Mouse (Mus musculus): Measurements from ENCODE around the gene Umps. TPM values are rescaled to one million over a fixed set of nuclear protein-coding genes. Genes with fewer than 3 reads are reported as not detected.

The Umps gene
- total and polyA plus RNA-seq, 3 experiments = 115 to 173 (median 161) TPM

DNA sequence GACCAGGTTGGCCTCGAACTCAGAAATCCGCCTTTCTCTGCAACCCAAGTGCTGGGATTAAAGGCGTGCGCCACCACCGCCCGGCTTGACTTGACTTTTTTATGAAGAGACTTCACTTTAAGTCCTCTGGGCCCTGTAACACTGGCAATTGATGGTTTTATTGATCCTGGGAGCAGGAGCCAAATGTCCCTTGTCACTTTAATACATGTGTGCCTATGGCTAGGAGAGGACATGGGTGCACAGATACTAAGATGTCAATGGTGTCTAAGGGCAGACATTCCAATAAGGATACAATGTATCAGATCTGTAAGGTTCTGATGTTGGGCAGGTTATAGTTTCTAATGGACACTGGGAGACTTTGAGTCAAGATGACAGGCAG, 31.4 kb downstream of the Umps start:
- no peak overlapping the region for H3K4me2 ChIP-seq (ENCODE audit: insufficient read depth, low read depth, poor library complexity, severe bottlenecking)
- no peaks in the 10 kb centered on the region for H3K79me2 ChIP-seq (replicated peaks; ENCODE audit: control insufficient read depth, extremely low read depth, insufficient read depth, poor library complexity, severe bottlenecking)
- H3K27me3 ChIP-seq (replicated peaks) = peaks cover 32% of the 10 kb centered on the region
- in situ Hi-C loops (cut with MboI; ENCODE audit: low pct_ligation_motif_present, low pct_unique_long_range_greater_than_20kb, low sequenced_read_pairs) = no loop called here
- no peaks in the 10 kb centered on the region for H3K36me3 ChIP-seq (replicated peaks in 1 of 2; ENCODE audit: control insufficient read depth in 1 of 2, insufficient read depth in 1 of 2, low read length in 1 of 2)
- H3K4me1 ChIP-seq (ENCODE audit: control insufficient read depth in 1 of 2, insufficient read depth in 2 of 2) = no peaks in the 10 kb centered on the region
- H3K9ac ChIP-seq (ENCODE audit: insufficient read depth, low read depth) = no peak overlapping the region
- DNase-seq (ENCODE audit: extremely low read depth) = no peak
- H3K9me3 ChIP-seq (replicated peaks; ENCODE audit: low read length) = peaks cover 2% of the 10 kb centered on the region
- TF ChIP-seq BHLHE40 (IDR thresholded peaks at IDR 0.05; ENCODE audit: low read depth, low read length) = no peak
- TF ChIP-seq MAZ (IDR thresholded peaks at IDR 0.05; ENCODE audit: low read depth, low read length) = no peak
- no peak for TF ChIP-seq SIN3A (IDR thresholded peaks at IDR 0.05; ENCODE audit: low read length)
- TF ChIP-seq CHD1 (IDR thresholded peaks at IDR 0.05; ENCODE audit: low read depth, low read length) = no peak
- TF ChIP-seq ZNF384 (IDR thresholded peaks at IDR 0.05; ENCODE audit: low read depth, low read length) = no peak
- no peak for TF ChIP-seq SMC3 (IDR thresholded peaks at IDR 0.05; ENCODE audit: low read depth, low read length)
- no peak for TF ChIP-seq MXI1 (IDR thresholded peaks at IDR 0.05; ENCODE audit: low read depth, low read length)
- TF ChIP-seq ELF1 (IDR thresholded peaks at IDR 0.05; ENCODE audit: low read depth, low read length) = no peak
- no peak for TF ChIP-seq UBTF (IDR thresholded peaks at IDR 0.05; ENCODE audit: low read depth, low read length)
- no peak for TF ChIP-seq ZC3H11A (IDR thresholded peaks at IDR 0.05; ENCODE audit: low read depth, low read length)
- TF ChIP-seq MYC (IDR thresholded peaks at IDR 0.05; ENCODE audit: low read depth, low read length) = no peak
- TF ChIP-seq JUND (conservative IDR thresholded peaks at IDR 0.05; ENCODE audit: low read depth, low read length) = no peak
- TF ChIP-seq PAX5 (IDR thresholded peaks at IDR 0.05; ENCODE audit: low read length) = no peak
- TF ChIP-seq NRF1 (IDR thresholded peaks at IDR 0.05; ENCODE audit: low read depth, low read length) = no peak
- TF ChIP-seq KAT2A (IDR thresholded peaks at IDR 0.05; ENCODE audit: insufficient replicate concordance, low read length) = no peak
- no peak for TF ChIP-seq TCF12 (IDR thresholded peaks at IDR 0.05; ENCODE audit: low read depth, low read length)
- TF ChIP-seq USF1 (IDR thresholded peaks at IDR 0.05; ENCODE audit: low read depth, low read length) = no peak
- no peak for TF ChIP-seq MAX (IDR thresholded peaks at IDR 0.05; ENCODE audit: low read length)
- TF ChIP-seq ZKSCAN1 (IDR thresholded peaks at IDR 0.05; ENCODE audit: borderline replicate concordance, low read depth, low read length) = no peak
- H3K4me3 ChIP-seq (replicated peaks in 1 of 3; ENCODE audit: low read depth in 2 of 3, low read length in 2 of 3, poor library complexity in 1 of 3) = no peak overlapping the region
- dilution Hi-C loops (cut with MboI; ENCODE audit: extremely low pct_ligation_motif_present, extremely low pct_unique_long_range_greater_than_20kb, low sequenced_read_pairs) = no loop called here
- no peak overlapping the region for H3K27ac ChIP-seq (ENCODE audit: insufficient read depth, low read depth)

DNA sequence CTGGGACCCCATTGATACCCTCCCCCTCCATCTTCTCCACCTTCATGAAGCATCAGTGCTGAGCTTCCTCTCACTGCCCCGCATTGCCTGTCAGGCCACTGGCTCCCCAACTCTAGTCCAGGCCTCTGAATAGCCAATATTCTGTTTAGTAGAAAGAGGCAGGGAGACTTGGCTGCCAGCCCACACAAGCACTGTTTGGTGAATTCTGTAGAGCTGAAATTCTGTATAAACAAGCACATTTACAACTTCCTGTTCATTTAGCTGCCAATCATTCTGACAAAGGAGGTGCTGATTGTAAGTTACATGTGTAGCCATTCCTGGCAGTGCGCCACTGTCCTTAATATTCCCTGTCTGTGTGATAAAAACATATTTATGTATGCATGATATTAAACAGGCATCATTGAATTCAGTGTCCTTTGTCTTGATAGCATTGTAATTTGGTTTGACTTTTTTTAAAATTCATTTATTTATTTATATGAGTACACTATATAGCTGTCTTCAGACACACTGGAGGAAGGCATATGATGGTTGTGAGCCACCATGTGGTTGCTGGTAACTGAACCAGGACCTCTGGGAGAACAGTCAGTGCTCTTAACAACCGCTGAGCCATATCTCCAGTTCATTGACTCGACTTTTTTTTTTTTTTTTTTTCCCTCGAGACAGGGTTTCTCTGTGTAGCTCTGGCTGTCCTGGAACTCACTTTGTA, 32.0 kb downstream of the Umps start:
- dilution Hi-C loops (cut with MboI; ENCODE audit: extremely low pct_ligation_motif_present, extremely low pct_unique_long_range_greater_than_20kb, low sequenced_read_pairs) = no loop called here
- no peaks in the 10 kb centered on the region for H3K79me2 ChIP-seq (replicated peaks; ENCODE audit: control insufficient read depth, extremely low read depth, insufficient read depth, poor library complexity, severe bottlenecking)
- TF ChIP-seq NRF1 (IDR thresholded peaks at IDR 0.05; ENCODE audit: low read depth, low read length) (no peak), NELFE (IDR thresholded peaks at IDR 0.05; ENCODE audit: low read depth, low read length) (no peak), JUN (IDR thresholded peaks at IDR 0.05; ENCODE audit: insufficient read depth, low read depth, low read length) (no peak), HCFC1 (IDR thresholded peaks at IDR 0.05; ENCODE audit: low read depth, low read length) (no peak), E2F4 (IDR thresholded peaks at IDR 0.05; ENCODE audit: insufficient replicate concordance, low read depth, low read length) (no peak), CTCF (conservative IDR thresholded peaks at IDR 0.05 in 1 of 2, IDR thresholded peaks at IDR 0.05 in 1 of 2; ENCODE audit: low read depth in 2 of 2, low read length in 2 of 2) (no peak), IRF4 (IDR thresholded peaks at IDR 0.05; ENCODE audit: low read depth, low read length) (no peak), ZMIZ1 (IDR thresholded peaks at IDR 0.05; ENCODE audit: low read depth, low read length) (no peak), POLR2AphosphoS2 (IDR thresholded peaks at IDR 0.05; ENCODE audit: low read depth, low read length) (no peak), POLR2A (IDR thresholded peaks at IDR 0.05; ENCODE audit: low read depth, low read length) (no peak), RCOR1 (conservative IDR thresholded peaks at IDR 0.05; ENCODE audit: low read depth, low read length) (no peak), MAFK (IDR thresholded peaks at IDR 0.05; ENCODE audit: insufficient replicate concordance, low read length) (no peak), PAX5 (IDR thresholded peaks at IDR 0.05; ENCODE audit: low read length) (no peak), SIN3A (IDR thresholded peaks at IDR 0.05; ENCODE audit: low read length) (no peak), MAX (IDR thresholded peaks at IDR 0.05; ENCODE audit: low read length) (no peak)
- in situ Hi-C loops (cut with MboI; ENCODE audit: low pct_ligation_motif_present, low pct_unique_long_range_greater_than_20kb, low sequenced_read_pairs) = no loop called here
- no peak overlapping the region for H3K4me3 ChIP-seq (replicated peaks in 1 of 3; ENCODE audit: low read depth in 2 of 3, low read length in 2 of 3, poor library complexity in 1 of 3)
- H3K27me3 ChIP-seq (replicated peaks) = peaks cover 34% of the 10 kb centered on the region
- DNase-seq (ENCODE audit: extremely low read depth) = no peak
- no peaks in the 10 kb centered on the region for H3K4me1 ChIP-seq (ENCODE audit: control insufficient read depth in 1 of 2, insufficient read depth in 2 of 2)
- H3K36me3 ChIP-seq (replicated peaks in 1 of 2; ENCODE audit: control insufficient read depth in 1 of 2, insufficient read depth in 1 of 2, low read length in 1 of 2) = no peaks in the 10 kb centered on the region
- no peak overlapping the region for H3K9ac ChIP-seq (ENCODE audit: insufficient read depth, low read depth)
- H3K9me3 ChIP-seq (replicated peaks; ENCODE audit: low read length) = peaks cover 2% of the 10 kb centered on the region
- H3K4me2 ChIP-seq (ENCODE audit: insufficient read depth, low read depth, poor library complexity, severe bottlenecking) = no peak overlapping the region
- H3K27ac ChIP-seq (ENCODE audit: insufficient read depth, low read depth) = no peak overlapping the region
